Mouse (Mus musculus) CD4-positive, CD25-positive, alpha-beta regulatory T cell (primary cell): ENCODE results near the gene Nr0b2. TPM values are rescaled to one million over a fixed set of nuclear protein-coding genes. Genes with fewer than 3 reads are reported as not detected.

Experiments
- polyA plus RNA-seq: library from polyadenylated mRNA; unstranded; fragments of 100-300 nt; shearing (Covaris generic); gene quantifications from one replicate; pipeline ENCODE4 v1.2.1, GENCODE M21; 2017

Nr0b2 gene
- polyA plus RNA-seq = not detected

DNA sequence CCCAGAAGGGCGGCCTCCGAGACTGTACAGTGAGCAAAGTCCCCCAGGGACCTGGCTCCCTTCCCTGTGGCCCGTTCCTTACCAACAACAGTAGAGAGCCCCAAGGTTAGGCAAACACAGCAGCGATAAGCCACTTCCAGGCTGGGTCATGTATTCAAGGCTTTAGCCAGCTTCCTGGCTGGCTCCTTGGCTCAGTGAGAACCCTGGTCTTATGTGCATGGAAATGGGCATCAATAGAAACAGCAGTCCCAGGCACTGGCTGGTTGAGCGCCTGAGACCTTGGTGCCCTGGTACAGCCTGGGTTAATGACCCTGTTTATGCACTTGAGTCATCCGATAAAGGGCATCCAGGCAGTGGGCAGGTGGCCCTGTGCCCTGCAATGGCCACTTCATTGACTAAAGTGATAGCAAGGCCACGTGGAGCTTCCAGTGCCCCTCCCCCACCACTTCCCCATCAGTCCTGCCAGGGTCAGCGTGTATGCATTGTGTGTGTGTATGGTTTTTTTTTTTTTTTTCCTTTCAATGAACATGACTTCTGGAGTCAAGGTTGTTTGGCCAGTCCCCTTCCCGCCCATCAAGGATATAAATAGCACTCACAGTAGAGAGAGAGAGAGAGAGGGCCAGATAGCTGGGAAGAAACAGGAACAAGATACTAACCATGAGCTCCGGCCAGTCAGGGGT lies at the start of gene Nr0b2:
TSS of gene Nr0b2 (plus strand) at position 609 of the 680 bp plus-strand sequence.

DNA sequence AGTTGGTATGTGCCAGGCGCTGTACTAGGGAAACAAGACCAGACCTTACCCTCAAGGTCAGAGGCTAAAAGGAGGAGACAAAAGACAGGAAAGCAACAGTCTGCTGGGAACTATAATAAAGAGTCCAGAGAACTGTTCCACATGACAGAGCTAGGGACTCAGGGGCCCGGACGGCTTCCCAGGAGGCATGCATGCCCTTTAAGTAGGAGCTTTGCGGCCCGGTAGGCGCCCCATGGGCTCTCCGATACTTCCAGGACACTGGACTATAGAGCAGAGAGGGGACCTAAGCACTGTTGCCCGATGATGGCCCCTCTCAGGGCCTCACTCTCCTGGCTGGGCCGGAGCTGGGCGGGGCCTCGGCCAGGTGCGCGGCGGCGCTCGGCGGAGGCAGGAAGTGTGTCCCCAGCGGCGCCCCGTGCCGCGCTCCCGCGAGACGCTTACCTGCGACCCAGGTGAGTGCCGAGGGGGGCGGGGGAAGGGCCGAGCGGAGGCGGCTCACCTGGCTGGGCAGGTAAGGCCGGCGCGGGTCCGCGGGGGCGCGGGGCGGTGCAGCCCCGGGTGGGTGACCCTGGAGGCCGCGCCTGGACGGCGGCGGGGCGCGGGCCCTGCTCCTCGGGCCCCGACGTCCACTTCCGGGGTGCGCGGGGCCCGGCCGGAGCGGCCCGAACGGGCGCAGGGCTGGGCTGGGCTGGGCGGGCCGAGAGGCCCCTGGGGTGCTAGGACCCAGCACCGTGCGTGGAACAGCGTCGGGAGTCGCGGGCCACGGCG lies 34.4 kb upstream of the Nr0b2 start, which contains the start of gene Kdf1:
TSS of gene Kdf1 (plus strand) at position 363 of the 768 bp plus-strand sequence.

DNA sequence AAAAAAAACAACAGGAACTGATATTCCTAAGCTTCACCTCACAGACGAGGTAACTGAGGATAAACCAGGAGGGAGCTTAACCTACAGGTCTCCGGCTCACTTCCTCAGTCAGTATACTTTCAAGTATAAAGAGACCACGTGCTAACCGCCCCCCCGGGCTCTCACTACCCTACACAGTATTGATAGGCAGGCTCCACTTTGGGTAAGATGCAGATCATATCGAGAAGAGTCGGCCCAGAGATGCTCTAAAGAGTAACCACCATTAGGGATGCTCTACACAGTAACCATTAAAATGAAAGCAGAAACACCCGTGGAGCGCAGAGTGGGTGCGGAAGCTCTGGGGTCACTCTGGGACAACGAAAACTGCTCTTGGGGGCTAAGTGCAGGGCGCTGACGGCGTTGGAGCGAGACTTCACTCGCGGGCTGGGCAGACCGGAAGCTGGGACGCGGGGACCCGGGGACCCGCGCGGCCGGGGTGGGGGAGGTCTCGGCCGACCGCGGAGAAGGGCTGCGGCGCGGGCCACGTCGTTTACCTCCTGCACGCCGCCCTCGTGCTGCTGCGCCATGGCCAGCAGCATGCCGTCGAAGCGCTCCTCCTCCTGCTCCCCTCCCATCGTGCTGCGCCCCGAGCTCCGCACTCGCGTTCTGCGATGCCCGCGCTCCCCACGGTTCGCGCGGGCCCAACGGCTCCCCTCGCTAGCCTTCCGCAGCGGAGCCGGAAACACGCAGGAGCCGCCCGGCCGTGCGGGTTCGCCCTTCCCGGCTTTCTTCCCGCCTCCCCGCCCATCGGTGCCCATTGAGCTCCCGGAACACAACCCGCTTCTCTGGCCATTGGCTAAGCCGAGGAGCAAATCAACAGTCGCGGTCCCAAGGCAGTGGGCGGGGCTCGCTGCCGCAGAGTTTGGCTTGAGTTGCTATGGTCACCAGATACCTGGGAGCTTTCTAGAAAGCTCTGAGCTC lies 7.6 kb upstream of the Nr0b2 start, which contains the start of gene Nudc:
TSS of gene Nudc (minus strand) at position 725 of the 960 bp plus-strand sequence.

DNA sequence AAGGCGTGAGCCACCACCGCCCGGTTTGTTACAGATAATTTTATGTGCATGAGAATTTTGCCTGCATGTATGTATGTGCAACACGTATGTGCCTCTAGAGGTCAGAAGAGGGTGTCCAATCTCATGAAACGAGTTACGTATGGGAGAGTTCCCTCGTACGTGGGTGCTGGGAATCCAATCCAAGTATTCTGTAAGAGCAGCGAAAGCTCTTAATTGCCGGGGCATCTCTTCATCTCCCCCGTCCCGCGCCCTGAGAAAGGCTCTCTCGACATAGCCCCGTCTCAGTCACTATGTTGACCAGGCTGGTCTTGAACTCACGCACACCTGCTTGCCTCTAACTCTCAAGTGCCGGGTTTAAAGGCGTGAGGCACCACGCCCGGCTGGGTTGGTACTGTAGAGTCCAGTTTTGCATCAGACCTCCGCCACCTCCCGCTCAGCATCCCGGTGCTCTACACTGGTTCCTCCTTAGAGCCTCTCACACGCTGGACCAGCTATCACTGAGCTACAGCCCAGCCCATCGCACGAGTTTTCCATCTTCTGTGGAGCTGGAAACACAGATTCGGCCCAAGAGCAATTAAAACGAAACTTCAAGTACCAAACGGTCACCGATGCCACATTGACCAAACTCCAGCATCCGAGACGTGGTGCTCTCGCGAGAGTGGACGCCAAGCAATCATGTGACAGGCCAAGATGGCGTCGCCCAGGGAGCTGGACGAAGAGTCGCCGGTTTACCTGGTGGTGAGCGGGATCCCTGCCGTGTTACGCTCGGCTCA lies 21.1 kb downstream of the Nr0b2 start, which contains the start of gene Gpatch3:
TSS of gene Gpatch3 (plus strand) at position 676 of the 773 bp plus-strand sequence.

DNA sequence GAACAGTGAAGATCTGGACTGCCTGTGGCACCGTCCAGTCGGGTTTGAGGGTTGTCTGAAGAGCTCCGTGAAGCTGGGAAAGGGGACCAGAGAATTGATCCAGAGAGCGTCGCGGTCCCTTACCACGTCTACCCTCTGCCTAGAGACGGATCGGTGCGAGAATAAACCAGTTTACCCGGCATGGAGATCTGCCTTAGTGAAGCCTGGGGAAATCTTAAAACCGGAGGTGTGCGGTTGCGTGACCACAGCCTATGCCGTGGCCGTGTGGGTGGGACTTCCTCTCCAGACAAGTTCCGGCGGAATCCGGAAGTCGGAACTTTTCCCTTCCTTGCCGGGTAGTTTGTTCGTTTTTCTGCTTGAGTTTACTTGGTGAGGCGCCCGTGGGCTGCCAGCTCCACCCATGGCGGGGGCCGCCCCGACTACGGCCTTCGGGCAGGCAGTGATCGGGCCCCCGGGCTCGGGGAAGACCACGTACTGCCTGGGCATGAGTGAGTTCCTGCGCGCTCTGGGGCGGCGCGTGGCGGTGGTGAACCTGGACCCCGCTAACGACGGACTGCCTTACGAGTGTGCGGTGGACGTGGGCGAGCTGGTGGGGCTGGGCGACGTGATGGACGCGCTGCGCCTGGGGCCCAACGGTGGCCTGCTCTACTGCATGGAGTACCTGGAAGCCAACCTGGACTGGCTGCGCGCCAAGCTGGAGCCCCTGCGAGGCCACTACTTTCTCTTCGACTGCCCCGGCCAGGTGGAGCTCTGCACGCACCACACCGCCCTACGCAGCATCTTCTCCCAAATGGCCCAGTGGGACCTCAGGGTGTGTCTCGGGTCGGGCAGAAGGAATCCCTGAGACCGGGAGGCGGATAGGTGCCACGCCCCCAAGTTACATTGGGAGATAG lies 31.1 kb downstream of the Nr0b2 start, which contains the start of gene Gpn2:
TSS of gene Gpn2 (plus strand) at position 304 of the 893 bp plus-strand sequence.

DNA sequence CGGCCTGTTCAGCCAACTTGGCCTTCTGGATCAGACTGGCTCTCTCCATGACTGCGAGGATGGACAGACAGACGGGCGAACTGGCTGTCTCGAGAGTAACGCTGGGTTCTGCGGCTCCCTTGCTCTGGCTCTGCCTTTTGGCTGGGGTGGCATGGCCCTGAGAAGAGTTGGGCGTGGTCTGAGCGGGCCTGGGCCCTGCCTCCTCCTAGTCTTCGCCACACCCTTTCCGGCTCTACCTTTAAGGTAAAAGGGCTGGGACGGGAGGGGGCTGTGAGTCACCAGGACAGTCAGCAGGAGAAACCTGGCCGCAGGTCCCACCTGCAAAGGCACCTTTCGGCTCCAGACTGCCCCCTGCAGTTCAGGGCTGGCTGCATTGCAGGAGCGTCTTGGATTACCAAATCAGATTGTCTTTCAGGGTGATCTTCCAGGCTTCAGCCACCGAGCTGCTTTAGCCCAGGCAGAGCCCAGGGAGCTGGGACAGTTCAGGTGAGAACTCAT lies 48.6 kb downstream of the Nr0b2 start, which contains the start of gene Sfn:
TSS of gene Sfn (minus strand) at position 448 of the 498 bp plus-strand sequence.

Other genes with a start within 250 kb of the Nr0b2 start
- 6.4 TPM for gene Wdtc1, start 199.9 kb upstream of the Nr0b2 start, polyA plus RNA-seq
- 19.4 TPM for gene Slc9a1, start 183.7 kb upstream of the Nr0b2 start, polyA plus RNA-seq
- not detected for gene Tent5b, start 73.2 kb upstream of the Nr0b2 start, polyA plus RNA-seq
- not detected for gene Trnp1, start 54.8 kb upstream of the Nr0b2 start, polyA plus RNA-seq
- 0.72 TPM for gene Kdf1, start 34.4 kb upstream of the Nr0b2 start, polyA plus RNA-seq
- 145 TPM for gene Nudc, start 7.4 kb upstream of the Nr0b2 start, polyA plus RNA-seq
- gene Gpatch3, start 21.4 kb downstream of the Nr0b2 start, polyA plus RNA-seq = 16.9 TPM
- gene Gpn2, start 31.0 kb downstream of the Nr0b2 start, polyA plus RNA-seq = 22.0 TPM
- 23.2 TPM for gene Sfn, start 48.8 kb downstream of the Nr0b2 start, polyA plus RNA-seq
- 242 TPM for gene Zdhhc18, start 96.8 kb downstream of the Nr0b2 start, polyA plus RNA-seq
- gene Pigv, start 119.3 kb downstream of the Nr0b2 start, polyA plus RNA-seq = 29.7 TPM
- gene Arid1a, start 203.4 kb downstream of the Nr0b2 start, polyA plus RNA-seq = 56.0 TPM